Mouse (Mus musculus) liver, embryonic 16.5 days (tissue): ENCODE measurements around the gene Ccni. TPM values are rescaled to one million over a fixed set of nuclear protein-coding genes. Genes with fewer than 3 reads are reported as not detected.

Source experiments
- ATAC-seq: fragments of 200-750 bp; cut with Nextera tagmentation; 2 replicates; pipeline ENCODE4 v1.8.0; 2017; ENCODE audit warnings: low read depth, mild to moderate bottlenecking, moderate number of reproducible peaks, moderate library complexity
- H3K27ac ChIP-seq: fragments of 300-500 bp; sonication (generic); 2 replicates; pipeline ENCODE4 v1.5.1; 2014; ENCODE audit warnings: mild to moderate bottlenecking, low read length
- H3K27me3 ChIP-seq: fragments of 300-500 bp; sonication (generic); 2 replicates; pipeline ENCODE4 v1.6.1; 2014; ENCODE audit warnings: low read depth, low read length, mixed read lengths; ENCODE audit not compliant: control insufficient read depth, insufficient read depth
- H3K36me3 ChIP-seq: fragments of 300-500 bp; sonication (generic); 2 replicates; pipeline ENCODE4 v1.6.1; 2014; ENCODE audit warnings: mild to moderate bottlenecking; ENCODE audit not compliant: control insufficient read depth, insufficient read depth
- H3K4me1 ChIP-seq: fragments of 300-500 bp; sonication (generic); 2 replicates; pipeline ENCODE4 v1.6.1; 2014; ENCODE audit warnings: low read depth, low read length, mixed read lengths; ENCODE audit not compliant: control insufficient read depth
- H3K4me2 ChIP-seq: fragments of 300-500 bp; sonication (generic); 2 replicates; pipeline ENCODE4 v1.6.1; 2014; ENCODE audit warnings: low read depth, low read length, mixed read lengths
- H3K4me3 ChIP-seq: fragments of 300-500 bp; sonication (generic); 2 replicates; pipeline ENCODE4 v1.5.1; 2014; ENCODE audit warnings: low read depth, mild to moderate bottlenecking, low read length
- H3K9ac ChIP-seq: fragments of 300-500 bp; sonication (generic); 2 replicates; pipeline ENCODE4 v1.6.1; 2014; ENCODE audit warnings: low read depth, low read length
- H3K9me3 ChIP-seq: fragments of 300-500 bp; sonication (generic); replicated peaks from 2 replicates; pipeline ENCODE4 v1.6.1; 2016; ENCODE audit warnings: low read length; ENCODE audit not compliant: control insufficient read depth
- WGBS: fragments of 180-500 bp; shearing (Covaris S2); extraction: QIAGEN DNeasy Blood & Tissue Kit; methylation state at CpG from one replicate; pipeline ENCODE4 v1.1.7; 2014; ENCODE audit not compliant: insufficient replicate concordance; 5-methylcytosine and 5-hydroxymethylcytosine counted together
- polyA plus RNA-seq: library from polyadenylated mRNA; unstranded; fragments of >200 nt; fragmentation: Nextera tagmentation; extraction: Ambion mirVana; gene quantifications from 2 replicates; pipeline ENCODE4 v1.2.1, GENCODE M21; 2015

Ccni gene
- polyA plus RNA-seq, 1 experiment from 2014 or later = 34.0 TPM

DNA sequence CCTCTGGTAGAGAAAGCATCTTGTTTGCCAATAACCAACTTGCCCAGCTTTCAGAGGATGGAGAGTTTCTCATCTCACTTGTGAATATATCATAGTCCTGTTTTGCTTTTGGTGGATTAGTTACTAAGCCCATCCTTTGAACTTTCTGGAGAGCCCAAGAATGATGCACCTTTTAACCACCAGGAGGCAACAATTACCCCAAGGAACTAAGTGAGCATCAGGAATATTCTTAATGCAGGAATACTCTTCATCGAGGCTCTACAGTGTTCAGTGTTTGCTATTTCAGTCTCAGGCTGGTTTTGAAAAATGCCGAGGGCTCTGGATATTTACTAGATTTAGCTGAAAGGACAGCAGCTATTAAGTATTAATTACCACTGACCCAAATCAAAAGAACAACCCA, 26.0 kb downstream of the Ccni start:
- H3K9me3 ChIP-seq = no peaks in the 10 kb centered on the region
- ATAC-seq = no peak
- H3K27ac ChIP-seq = no peak overlapping the region
- H3K4me1 ChIP-seq = no peaks in the 10 kb centered on the region
- no peak overlapping the region for H3K9ac ChIP-seq
- no peaks in the 10 kb centered on the region for H3K27me3 ChIP-seq
- 60% methylated on average over 2 of the region's 2 CpGs for WGBS
- no peak overlapping the region for H3K4me2 ChIP-seq
- H3K36me3 ChIP-seq = peaks cover 10% of the 10 kb centered on the region; the same call in 1 of the 2 replicates
- no peak overlapping the region for H3K4me3 ChIP-seq

DNA sequence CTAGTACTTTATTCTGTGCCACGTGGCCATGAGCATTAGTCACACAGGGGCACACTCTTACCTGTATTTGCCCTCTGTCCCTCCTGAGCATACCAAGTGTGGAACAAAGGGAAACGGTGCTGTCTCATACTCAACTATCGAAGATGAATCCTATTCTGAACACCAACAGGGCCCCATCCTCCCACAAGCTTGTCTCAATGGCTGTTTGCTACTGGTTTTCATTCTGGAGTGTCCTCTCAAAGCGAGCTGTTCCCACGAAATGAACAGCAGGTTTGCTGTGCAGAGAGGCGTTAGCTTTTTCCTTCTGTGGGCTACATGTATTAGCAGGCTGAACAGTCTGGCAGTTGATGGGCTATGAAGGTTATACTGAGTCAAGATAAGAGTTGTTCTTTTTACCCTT, 27.7 kb downstream of the Ccni start:
- Histone ChIP-seq H3K9ac (no peak overlapping the region), H3K27me3 (no peaks in the 10 kb centered on the region), H3K4me3 (no peak overlapping the region), H3K36me3 (peaks cover 9% of the 10 kb centered on the region; the same call in 1 of the 2 replicates), H3K9me3 (no peaks in the 10 kb centered on the region), H3K4me1 (no peaks in the 10 kb centered on the region), H3K4me2 (no peak overlapping the region), H3K27ac (no peak overlapping the region)
- ATAC-seq = no peak
- 72% methylated on average over 6 of the region's 6 CpGs for WGBS

DNA sequence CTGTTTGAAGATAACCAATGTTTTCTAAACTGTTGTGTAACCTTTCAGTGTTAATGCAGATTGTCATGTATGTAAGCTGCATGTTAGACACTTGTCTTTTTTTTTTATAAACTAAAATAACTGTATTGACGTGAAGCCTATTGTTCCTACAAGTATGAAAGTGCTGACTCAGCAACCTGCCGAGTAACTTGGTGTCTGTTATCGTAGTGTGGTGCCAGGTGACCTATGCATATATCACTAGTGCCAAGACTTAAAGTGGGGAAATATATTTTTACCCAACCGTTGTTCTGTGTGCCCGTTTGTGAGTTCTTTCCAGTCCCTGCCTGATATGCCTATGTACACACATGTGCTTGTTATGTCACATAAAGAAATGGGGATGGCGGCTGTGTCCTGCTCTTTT, 31.6 kb downstream of the Ccni start:
- Histone ChIP-seq H3K4me3 (no peak overlapping the region), H3K36me3 (no peaks in the 10 kb centered on the region; the same call in 1 of the 2 replicates), H3K4me2 (no peak overlapping the region), H3K9ac (no peak overlapping the region), H3K27ac (no peak overlapping the region), H3K4me1 (no peaks in the 10 kb centered on the region), H3K9me3 (no peaks in the 10 kb centered on the region), H3K27me3 (no peaks in the 10 kb centered on the region)
- ATAC-seq = no peak
- WGBS = 69% methylated on average over 6 of the region's 6 CpGs

DNA sequence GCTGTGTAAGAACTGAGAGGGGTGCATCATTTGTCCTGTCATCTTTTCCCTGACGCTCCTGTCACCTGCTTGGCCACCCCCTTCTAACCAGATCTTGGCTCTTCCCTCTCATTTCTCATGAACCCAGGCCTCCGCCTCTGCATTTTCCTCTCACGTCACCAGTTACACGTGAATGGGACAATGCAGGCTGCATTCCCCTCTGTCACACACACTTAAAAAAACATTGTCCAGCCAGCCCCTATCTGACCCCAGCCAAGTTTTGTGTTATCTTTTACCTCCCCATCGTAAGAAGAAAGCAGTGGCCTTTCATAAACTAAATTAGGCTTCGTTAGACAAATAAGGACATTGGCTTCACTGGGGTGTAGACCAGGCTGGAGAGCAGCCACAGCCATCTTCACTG, 33.8 kb downstream of the Ccni start:
- H3K27me3 ChIP-seq = no peaks in the 10 kb centered on the region
- H3K27ac ChIP-seq = no peak overlapping the region
- no peak overlapping the region for H3K4me3 ChIP-seq
- no peak overlapping the region for H3K4me2 ChIP-seq
- ATAC-seq = no peak
- no peaks in the 10 kb centered on the region for H3K9me3 ChIP-seq
- no peaks in the 10 kb centered on the region for H3K4me1 ChIP-seq
- H3K9ac ChIP-seq = no peak overlapping the region
- WGBS = 77% methylated on average over 6 of the region's 6 CpGs
- H3K36me3 ChIP-seq = no peaks in the 10 kb centered on the region

DNA sequence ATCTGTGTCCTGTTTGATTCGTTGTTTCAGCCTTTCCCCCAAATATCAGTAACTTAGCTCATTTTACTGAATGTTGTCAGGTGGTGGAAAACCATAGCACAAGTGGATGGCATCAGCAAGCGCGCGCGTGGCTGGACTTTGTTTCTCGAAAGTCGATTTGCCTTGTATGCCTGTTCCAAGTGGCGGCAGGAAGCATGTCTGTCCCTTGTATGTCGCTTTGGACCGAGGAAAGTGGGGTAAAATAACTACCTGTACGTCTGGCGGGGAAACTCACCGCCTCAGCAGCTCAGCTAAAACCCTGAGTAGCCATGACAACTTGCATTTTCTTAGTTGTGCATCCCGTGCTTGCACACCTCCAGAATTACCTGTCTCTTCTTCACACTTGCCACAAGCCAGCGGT, 34.9 kb downstream of the Ccni start:
- H3K4me2 ChIP-seq = no peak overlapping the region
- H3K9ac ChIP-seq = no peak overlapping the region
- WGBS = 85% methylated on average over 15 of the region's 15 CpGs
- ATAC-seq = no peak
- no peak overlapping the region for H3K27ac ChIP-seq
- no peaks in the 10 kb centered on the region for H3K9me3 ChIP-seq
- no peak overlapping the region for H3K4me3 ChIP-seq
- no peaks in the 10 kb centered on the region for H3K27me3 ChIP-seq
- H3K36me3 ChIP-seq = 0 out of 2 replicates have a peak, but pooled peaks cover 3% of the 10 kb centered on the region
- no peaks in the 10 kb centered on the region for H3K4me1 ChIP-seq

DNA sequence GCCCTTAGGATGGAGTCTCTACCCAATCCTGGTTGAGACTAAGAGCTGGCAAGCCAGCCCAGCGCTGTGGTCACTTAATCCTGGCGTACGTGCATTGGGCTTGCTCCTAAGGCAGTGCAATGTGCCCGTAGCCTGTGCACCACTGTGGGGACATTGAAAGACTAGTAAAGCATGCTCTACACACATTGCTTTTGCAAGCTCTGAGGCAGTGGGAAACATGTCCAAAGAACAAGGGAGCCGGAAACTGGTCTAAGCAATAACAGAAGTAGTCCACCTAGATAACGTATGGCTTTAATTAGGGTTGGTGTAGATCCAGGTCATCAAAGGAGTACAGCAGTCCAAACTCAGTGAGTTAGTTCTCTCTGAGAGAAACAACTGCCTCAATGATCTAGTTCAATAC, 37.6 kb downstream of the Ccni start:
- peaks cover 3% of the 10 kb centered on the region; the same call in 1 of the 2 replicates for H3K36me3 ChIP-seq
- 86% methylated on average over 6 of the region's 6 CpGs for WGBS
- H3K27ac ChIP-seq = no peak overlapping the region

DNA sequence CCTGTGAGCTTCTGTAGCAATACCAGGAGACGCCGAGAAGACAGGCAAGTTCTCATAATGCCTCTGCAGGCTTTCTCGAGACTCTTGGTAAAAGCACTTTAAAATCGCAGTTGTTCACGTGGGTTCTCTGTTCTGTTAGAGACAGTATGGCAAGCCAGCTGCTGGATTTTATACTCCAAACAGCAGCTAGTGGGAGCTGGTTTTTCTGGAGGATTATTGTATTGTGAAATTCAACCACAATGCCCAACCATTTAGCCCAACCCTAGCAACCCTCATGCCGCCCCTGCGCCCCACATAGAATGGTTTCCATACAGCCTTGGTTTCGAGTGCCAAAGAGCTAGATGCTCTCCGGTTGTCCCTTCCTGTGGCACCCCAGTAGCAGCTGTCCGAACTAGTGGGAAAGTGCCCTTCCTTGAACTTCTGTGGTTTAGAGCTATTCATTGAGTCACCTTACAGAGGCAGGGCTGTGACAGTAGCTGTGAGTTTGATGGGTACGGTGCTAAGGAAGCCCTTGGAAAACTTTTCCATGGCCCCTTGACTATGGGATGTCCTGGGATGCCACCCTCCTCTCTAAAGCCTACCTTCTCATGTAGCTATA, 38.3 kb downstream of the Ccni start:
- H3K4me2 ChIP-seq = no peak overlapping the region
- ATAC-seq = no peak
- H3K4me1 ChIP-seq = no peaks in the 10 kb centered on the region
- H3K9me3 ChIP-seq = no peaks in the 10 kb centered on the region
- no peak overlapping the region for H3K9ac ChIP-seq
- peaks cover 3% of the 10 kb centered on the region; the same call in 1 of the 2 replicates for H3K36me3 ChIP-seq
- 78% methylated on average over 11 of the region's 11 CpGs for WGBS
- H3K27ac ChIP-seq = no peak overlapping the region
- no peak overlapping the region for H3K4me3 ChIP-seq
- no peaks in the 10 kb centered on the region for H3K27me3 ChIP-seq

More for the DNA sequence above, 37.6 kb downstream of the Ccni start:
- Histone ChIP-seq H3K9me3 (no peaks in the 10 kb centered on the region), H3K4me1 (no peaks in the 10 kb centered on the region), H3K4me2 (no peak overlapping the region), H3K9ac (no peak overlapping the region), H3K27me3 (no peaks in the 10 kb centered on the region), H3K4me3 (no peak overlapping the region)
- ATAC-seq = no peak

DNA sequence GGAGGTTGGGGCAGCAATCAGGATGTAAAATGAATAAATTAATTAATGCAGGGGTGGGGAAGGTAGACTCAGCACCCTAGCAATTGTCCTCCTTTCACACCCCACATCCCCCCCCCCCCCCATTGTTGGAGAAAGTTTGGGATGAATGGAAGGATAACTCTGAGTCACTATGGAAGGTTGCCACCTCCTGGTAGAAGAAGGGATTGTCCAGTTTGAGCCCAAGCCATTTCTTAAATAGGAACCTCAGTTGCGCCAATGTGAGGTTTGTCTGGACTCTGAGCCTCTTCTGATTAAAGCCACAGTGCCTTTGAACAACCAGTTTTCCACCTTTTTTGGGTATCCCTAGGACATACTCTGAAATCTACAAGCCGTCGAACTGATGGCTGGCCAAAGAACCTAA, 42.8 kb downstream of the Ccni start:
- H3K4me3 ChIP-seq = no peak overlapping the region
- no peak overlapping the region for H3K4me2 ChIP-seq
- no peak for ATAC-seq
- WGBS = 73% methylated on average over 3 of the region's 3 CpGs
- H3K36me3 ChIP-seq = peaks cover 3% of the 10 kb centered on the region; the same call in 1 of the 2 replicates
- H3K27me3 ChIP-seq = no peaks in the 10 kb centered on the region
- H3K4me1 ChIP-seq = no peaks in the 10 kb centered on the region
- no peak overlapping the region for H3K9ac ChIP-seq
- no peak overlapping the region for H3K27ac ChIP-seq
- no peaks in the 10 kb centered on the region for H3K9me3 ChIP-seq

DNA sequence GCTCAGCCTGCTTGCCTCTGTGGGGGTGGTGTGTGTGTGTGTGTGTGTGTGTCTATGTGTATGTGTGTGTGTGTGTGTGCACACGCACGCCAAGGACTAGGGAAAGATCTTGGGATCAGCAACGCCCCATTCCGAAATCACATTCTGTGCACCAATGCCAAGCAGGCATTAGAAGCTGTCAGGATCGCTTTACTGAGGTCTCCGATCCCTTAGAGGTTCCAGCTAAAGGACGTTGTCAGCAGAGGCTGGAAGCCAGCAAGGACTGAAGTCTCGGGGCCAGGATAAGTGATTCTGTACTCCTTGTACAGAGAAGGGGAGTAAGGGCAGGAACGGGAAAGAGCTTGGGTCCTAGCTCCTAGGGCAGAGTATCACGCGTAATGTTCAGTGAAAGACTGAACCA, 51.9 kb downstream of the Ccni start:
- Histone ChIP-seq H3K27ac (no peak overlapping the region), H3K4me2 (no peak overlapping the region), H3K4me3 (no peak overlapping the region), H3K36me3 (no peaks in the 10 kb centered on the region), H3K4me1 (peaks cover 32% of the 10 kb centered on the region), H3K27me3 (no peaks in the 10 kb centered on the region), H3K9me3 (no peaks in the 10 kb centered on the region), H3K9ac (no peak overlapping the region)
- ATAC-seq = no peak
- WGBS = 85% methylated on average over 11 of the region's 11 CpGs
